Mouse (Mus musculus) kidney, postnatal 4 days (tissue): ENCODE results near the gene Lin28b.

Experiments used
- DNase-seq, 2 experiments: peaks; one replicate each; pipeline ENCODE4 v3.0.0; 2021; ENCODE audit warnings: mixed read lengths in 2 of 2

Gene Lin28b

GRCm38 (mm10) chr10:45485761-45486602 lies at the start of gene Lin28b:
Lin28b (minus strand) TSS chr10:45486395.
- DNase-seq = peak; percentile 49 to 63

DNA sequence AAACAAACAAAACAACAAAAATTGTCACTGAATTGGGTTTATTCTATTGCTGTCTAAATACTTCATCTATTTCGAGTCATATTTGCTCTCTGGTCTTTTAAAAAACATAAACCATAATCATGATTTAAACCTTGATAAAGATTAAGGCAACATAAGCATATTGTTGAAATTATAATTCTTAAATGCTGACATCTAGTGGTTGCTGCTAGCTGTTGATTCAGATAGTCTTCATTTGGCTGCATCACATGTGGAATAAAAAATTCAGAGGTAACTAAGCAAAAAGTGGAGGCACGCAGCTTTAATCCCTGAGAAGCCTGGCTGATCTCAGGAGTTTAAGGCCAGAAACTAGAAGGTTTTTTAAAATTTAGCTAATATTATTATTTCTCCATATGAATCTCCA lies 25.6 kb upstream of the Lin28b start:
- DNase-seq = no peak

DNA sequence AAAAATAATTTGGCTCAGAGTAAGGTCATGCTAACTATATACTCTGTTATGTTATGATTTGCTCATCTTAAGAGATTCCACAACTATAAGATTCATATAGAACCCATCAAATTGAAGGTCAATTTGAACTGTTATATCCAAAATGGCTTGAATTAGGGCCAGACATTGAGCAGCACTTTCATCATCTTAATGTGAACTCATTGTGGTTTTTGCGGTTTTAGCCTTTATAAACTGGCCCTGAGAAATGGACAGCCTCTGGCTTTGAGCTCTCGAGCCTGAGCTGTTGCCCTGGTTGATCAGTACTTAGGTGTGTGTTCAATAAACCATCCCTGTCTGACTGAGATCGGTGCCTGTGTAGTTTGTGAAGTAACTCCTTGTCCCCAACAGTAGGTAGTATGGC lies 24.5 kb upstream of the Lin28b start:
- DNase-seq = no peak

GRCm38 (mm10) chr10:45500259-45500658 lies 14.1 kb upstream of the Lin28b start:
- no peak for DNase-seq

GRCm38 (mm10) chr10:45486603-45486946 lies 380 bp upstream of the Lin28b start:
- peak in 1 of 2 experiments; percentile 8 for DNase-seq

DNA sequence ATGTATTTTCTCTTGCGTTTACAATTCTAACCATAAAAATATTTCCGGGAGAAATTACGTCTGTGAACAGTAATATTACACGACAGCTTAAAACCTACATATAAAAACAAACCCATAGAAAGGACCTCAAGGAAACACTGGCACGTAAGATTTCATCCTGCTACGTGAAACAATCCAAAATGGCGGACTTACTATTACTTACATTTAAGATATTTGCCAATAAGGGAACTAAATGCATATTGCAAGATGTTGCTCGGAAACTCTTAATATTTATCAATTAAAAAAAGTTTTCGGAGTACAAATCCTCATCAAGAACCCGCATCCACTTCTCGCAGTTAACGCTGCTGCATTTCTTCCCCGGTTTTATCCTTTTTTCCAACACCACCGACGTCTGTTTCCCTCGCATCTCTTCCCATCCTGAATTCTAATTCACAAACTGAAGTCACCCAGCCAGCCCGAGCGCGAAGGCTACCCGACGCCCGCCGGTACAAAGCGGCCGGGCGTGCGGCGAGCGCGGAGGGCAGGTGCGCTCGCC lies 902 bp downstream of the Lin28b start:
- DNase-seq = no peak

DNA sequence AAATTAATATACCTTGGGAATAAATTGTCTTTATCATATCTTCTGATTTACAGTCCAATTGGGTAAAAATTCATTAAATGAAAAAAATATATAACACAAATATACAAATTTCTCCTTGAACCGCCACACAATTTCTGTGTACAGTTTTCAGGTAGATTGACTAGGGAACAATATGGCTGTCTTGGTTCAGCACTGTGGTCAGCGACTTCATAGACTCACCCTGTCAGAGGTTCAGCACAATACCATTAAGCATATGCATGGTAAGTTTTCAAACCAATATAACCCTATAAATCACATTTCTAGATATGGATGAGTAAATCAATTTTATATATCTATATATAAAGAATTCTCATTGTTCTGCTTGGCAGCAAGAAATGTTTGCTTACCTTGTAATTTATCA lies 3.0 kb downstream of the Lin28b start:
- peak; percentile 64 to 65 for DNase-seq

- peak; percentile 24 to 33 for DNase-seq
Observed at GRCm38 (mm10) chr10:45473663-45474333, 12.4 kb downstream of the Lin28b start.

GRCm38 (mm10) chr10:45473143-45473484 lies 13.1 kb downstream of the Lin28b start:
- DNase-seq = peak in 1 of 2 experiments; percentile 4

DNA sequence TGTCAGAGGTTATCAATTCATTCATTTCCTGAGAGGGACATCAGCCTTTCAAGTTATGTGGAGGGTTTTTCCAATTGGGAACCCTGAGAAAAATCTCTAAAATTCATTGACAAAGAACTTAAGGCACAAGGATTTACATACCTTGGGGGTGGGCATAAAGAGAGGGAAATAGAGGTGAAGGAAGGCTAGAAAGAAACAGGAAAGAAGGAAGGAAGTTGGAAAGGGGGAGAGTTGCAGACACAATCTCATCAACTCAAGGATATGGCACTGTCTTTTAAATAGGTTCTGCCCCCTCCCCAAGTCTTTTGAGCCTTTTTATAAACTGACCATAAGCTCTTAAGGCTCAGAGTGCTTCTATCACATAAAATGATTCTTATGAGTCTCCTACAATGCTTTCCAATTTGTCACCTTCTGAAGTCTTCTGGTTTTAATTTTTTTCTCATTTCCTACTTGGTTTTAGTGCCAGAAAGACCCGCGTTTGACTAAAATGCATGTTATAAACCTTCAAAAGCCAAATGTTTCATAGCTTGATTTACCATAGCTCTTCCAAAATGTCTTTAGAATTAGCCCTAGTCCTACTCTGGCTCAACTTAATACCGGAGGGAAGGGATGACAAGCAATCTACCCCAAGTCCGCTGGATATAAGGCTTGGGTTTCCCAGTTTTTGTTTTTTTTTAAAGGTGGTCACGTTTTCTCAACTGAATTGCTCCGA lies 13.6 kb downstream of the Lin28b start:
- no peak for DNase-seq

DNA sequence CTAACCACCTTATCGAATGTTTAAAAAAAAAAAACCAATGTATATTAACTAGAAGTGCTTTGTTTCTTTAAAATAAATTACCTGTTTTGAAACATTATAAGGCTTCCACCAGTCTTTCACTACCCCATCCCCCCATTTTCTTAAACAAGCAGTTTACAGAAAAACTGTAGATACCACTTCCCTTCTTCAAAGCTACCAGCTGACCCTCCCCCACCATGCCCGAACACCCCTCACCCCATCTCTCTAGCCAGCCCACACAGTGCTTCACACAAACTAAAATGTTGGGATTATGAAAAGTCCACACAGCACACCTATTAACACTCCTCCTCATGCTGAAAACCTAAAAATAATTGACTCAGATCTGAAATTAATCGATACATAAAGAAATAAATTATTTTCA lies 14.9 kb downstream of the Lin28b start:
- no peak for DNase-seq

- no peak for DNase-seq
Observed at GRCm38 (mm10) chr10:45470079-45470739, 16.0 kb downstream of the Lin28b start.

- peak in 1 of 2 experiments; percentile 2 for DNase-seq
Observed at GRCm38 (mm10) chr10:45469027-45469996, 16.9 kb downstream of the Lin28b start.

DNA sequence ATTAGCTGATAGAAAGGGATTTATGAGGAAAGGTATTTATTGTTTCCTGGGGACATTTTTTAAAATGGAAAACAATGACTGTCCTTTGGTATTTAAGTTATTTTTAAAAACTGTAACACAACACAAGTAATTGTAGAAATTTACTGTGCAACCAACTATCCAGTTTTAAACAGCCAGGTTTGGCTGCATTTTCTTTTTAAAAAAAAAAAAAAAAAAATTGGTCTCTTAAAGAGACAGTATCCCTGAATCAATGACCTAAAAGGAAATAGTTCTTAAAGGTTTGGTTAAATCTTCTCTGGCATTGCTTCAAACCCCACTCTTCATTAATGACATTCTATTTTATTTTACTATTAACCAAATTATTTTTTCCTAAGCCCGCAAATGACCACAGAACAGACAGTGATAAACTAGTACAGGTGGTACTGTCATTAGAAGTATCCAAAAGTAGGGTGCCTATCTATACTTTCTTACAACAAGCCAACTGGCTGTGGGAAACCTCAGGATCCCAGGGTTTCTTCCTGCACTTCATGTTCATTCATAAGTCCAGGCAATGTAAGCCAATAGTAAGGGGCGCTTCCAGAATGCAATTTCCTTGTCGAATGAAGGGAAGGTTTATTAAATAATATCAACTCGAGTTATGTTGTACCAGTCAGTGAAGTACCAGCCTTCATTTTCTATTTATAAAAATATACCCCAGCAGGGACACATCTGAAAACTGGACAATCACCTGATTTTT lies 17.8 kb downstream of the Lin28b start:
- DNase-seq = no peak

DNA sequence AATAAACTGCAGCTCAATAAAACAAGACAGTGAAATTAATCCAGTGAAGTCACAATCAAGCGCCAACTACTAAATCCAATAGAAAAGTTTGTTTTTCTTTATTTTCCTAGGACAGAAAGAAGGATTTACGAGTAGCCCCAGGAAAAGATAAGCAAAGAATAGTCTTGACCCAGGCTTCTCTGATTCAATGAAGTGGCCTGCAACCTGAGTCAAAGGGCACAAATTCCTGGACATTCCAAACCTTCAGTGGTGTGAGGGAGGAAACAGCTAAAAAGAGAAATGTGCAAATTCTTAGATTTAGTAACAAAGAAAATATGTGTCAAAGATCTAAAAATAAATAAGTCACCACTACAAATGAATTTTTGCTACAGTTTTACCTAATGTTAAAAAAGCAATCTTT lies 27.6 kb downstream of the Lin28b start:
- no peak for DNase-seq

- no peak for DNase-seq
Observed at GRCm38 (mm10) chr10:45458074-45458473, 28.1 kb downstream of the Lin28b start.

DNA sequence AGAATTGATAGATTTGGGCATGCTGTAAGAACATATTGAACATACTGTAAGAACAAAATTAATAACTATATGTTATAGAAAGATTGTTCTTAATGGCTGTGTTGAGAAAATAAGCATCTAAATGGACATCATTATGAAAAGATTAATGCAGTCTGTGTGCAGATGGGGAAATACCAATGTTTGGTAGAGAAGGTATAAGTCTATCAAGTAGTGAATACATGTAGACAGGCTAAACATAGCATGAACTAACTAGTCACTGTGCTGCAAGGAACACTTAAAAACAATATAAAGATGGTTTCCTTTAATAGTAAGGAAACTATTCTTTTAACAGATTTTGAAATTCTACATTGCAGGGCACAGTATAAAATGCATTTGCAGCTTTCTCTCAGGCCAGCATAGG lies 39.6 kb downstream of the Lin28b start:
- no peak for DNase-seq

DNA sequence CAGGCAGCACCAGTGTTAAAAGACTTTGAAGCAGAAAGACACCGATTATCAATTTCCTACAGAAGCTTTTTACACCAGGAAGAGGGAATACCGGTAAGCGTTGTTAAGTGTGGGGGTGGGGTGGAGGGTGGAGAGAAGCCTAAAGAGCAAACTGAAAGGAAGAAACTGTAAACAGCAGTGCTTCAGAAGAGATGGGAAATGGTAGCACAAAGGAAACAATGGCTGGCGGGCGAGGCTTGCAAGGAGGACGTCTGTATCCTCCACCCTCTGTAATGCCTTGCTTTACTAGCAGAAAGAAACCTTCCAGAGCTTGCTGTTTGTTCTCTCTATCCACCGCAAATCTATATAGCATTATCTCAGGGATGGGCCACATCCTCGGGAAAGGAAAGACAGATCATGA lies 40.0 kb downstream of the Lin28b start:
- no peak for DNase-seq

GRCm38 (mm10) chr10:45422372-45422771 lies 63.8 kb downstream of the Lin28b start:
- no peak for DNase-seq

- DNase-seq = no peak
Observed at GRCm38 (mm10) chr10:45412144-45412543, 74.1 kb downstream of the Lin28b start.

GRCm38 (mm10) chr10:45411741-45412140 lies 74.5 kb downstream of the Lin28b start:
- DNase-seq = no peak
